8 mouse cellular contexts compared by ENCODE assay signal in genomic region chr9:88361211-88361909, GRCm38 (mm10). TPM values are rescaled to one million over a fixed set of nuclear protein-coding genes. Genes with fewer than 3 reads are reported as not detected.
DNase-seq lines count a peak whose midpoint lies in the region; ATAC-seq and TF ChIP-seq lines count a peak whose summit lies in the region.
"Had no signal": no experiment of that assay in that cellular context is flagged by ENCODE, and none has a peak within 500 bp of the region (broad histone marks: within the 10 kb centered on the region; RNA-seq: fewer than 3 reads in every experiment).

No protein-coding gene starts in this region.

- WGBS in liver, adult 2 months = 69% methylated on average over 14 of the region's 14 CpGs
- WGBS in embryonic facial prominence, embryonic 15.5 days = 77% methylated on average over 14 of the region's 14 CpGs
- WGBS in midbrain, embryonic 14.5 days = 83% methylated on average over 14 of the region's 14 CpGs

- no peak overlapping the region for H3K9ac ChIP-seq in liver, adult 2 months (ENCODE audit: low read depth, low read length)
- no peak overlapping the region for H3K9ac ChIP-seq in embryonic facial prominence, embryonic 15.5 days
- H3K9ac ChIP-seq in midbrain, embryonic 14.5 days (replicated peaks; ENCODE audit: low read length) = no peak overlapping the region
- H3K9ac ChIP-seq: neural tube, embryonic 12.5 days had no signal

- H3K79me2 ChIP-seq in liver, adult 2 months (ENCODE audit: control insufficient read depth, insufficient read depth, low read length) = no peaks in the 10 kb centered on the region

- H3K27ac ChIP-seq in liver, adult 2 months (replicated peaks; ENCODE audit: insufficient read depth, low read depth, low read length) = peak overlapping the region; percentile 84
- peak overlapping the region; percentile 63 for H3K27ac ChIP-seq in embryonic facial prominence, embryonic 15.5 days (replicated peaks)
- no peak overlapping the region for H3K27ac ChIP-seq in midbrain, embryonic 14.5 days (replicated peaks; ENCODE audit: low read depth, low read length)
- H3K27ac ChIP-seq: neural tube, embryonic 12.5 days had no signal

- TF ChIP-seq CTCF in liver, adult 2 months (IDR thresholded peaks at IDR 0.05; ENCODE audit: low read depth, low read length) = no peak

- no peak for TF ChIP-seq POLR2A in liver, adult 2 months (IDR thresholded peaks at IDR 0.05; ENCODE audit: extremely low read depth, insufficient read depth, low read length)

- no peaks in the 10 kb centered on the region for H3K27me3 ChIP-seq in liver, adult 2 months (ENCODE audit: control insufficient read depth, insufficient read depth, low read length)
- H3K27me3 ChIP-seq in embryonic facial prominence, embryonic 15.5 days = no peaks in the 10 kb centered on the region
- no peaks in the 10 kb centered on the region for H3K27me3 ChIP-seq in midbrain, embryonic 14.5 days (ENCODE audit: control insufficient read depth, insufficient read depth, low read length)
- H3K27me3 ChIP-seq: neural tube, embryonic 12.5 days had no signal

- H3K4me1 ChIP-seq in liver, adult 2 months (ENCODE audit: control insufficient read depth, insufficient read depth, low read length) = peaks cover 5% of the 10 kb centered on the region
- 0 out of 2 replicates have a peak, but pooled peaks cover 9% of the 10 kb centered on the region for H3K4me1 ChIP-seq in embryonic facial prominence, embryonic 15.5 days
- H3K4me1 ChIP-seq in midbrain, embryonic 14.5 days (ENCODE audit: control insufficient read depth, insufficient read depth, low read length) = no peaks in the 10 kb centered on the region
- H3K4me1 ChIP-seq: neural tube, embryonic 12.5 days had no signal

- DNase-seq in liver, adult 2 months (ENCODE audit: extremely low read depth, low read depth, low spot score) = peak; percentile 61
- no peak for DNase-seq in liver
- peak; percentile 64 for DNase-seq in kidney, adult 9 months
- DNase-seq in lung, postnatal 36 days = peak; percentile 63
- no peak for DNase-seq in midbrain, embryonic 14.5 days
- no peak for DNase-seq in gastrocnemius, postnatal 4 days (ENCODE audit: low spot score in 2 of 2)

- no peak for ATAC-seq in embryonic facial prominence, embryonic 15.5 days (ENCODE audit: insufficient number of reproducible peaks, low FRiP score, low TSS enrichment, low read depth)
- ATAC-seq in midbrain, embryonic 14.5 days (ENCODE audit: low FRiP score, low TSS enrichment) = no peak

- no peak overlapping the region for H3K4me3 ChIP-seq in liver, adult 2 months (ENCODE audit: insufficient read depth, low read depth, low read length)
- no peak overlapping the region for H3K4me3 ChIP-seq in embryonic facial prominence, embryonic 15.5 days (replicated peaks)
- H3K4me3 ChIP-seq in midbrain, embryonic 14.5 days (replicated peaks; ENCODE audit: low read depth, low read length) = no peak overlapping the region
- H3K4me3 ChIP-seq: neural tube, embryonic 12.5 days had no signal

- H3K36me3 ChIP-seq in liver, adult 2 months (ENCODE audit: control insufficient read depth, insufficient read depth, low read length) = no peaks in the 10 kb centered on the region
- no peaks in the 10 kb centered on the region for H3K36me3 ChIP-seq in embryonic facial prominence, embryonic 15.5 days
- H3K36me3 ChIP-seq in midbrain, embryonic 14.5 days (ENCODE audit: control insufficient read depth, insufficient read depth, low read length) = no peaks in the 10 kb centered on the region
- H3K36me3 ChIP-seq: neural tube, embryonic 12.5 days had no signal

- H3K4me2 ChIP-seq in embryonic facial prominence, embryonic 15.5 days (replicated peaks) = no peak overlapping the region
- H3K4me2 ChIP-seq in midbrain, embryonic 14.5 days (ENCODE audit: low read length) = no peak overlapping the region
- H3K4me2 ChIP-seq: neural tube, embryonic 12.5 days had no signal

- no peaks in the 10 kb centered on the region for H3K9me3 ChIP-seq in embryonic facial prominence, embryonic 15.5 days (replicated peaks)
- no peaks in the 10 kb centered on the region for H3K9me3 ChIP-seq in midbrain, embryonic 14.5 days (ENCODE audit: control insufficient read depth, low read length)
- H3K9me3 ChIP-seq: neural tube, embryonic 12.5 days had no signal

RNA-seq across cellular contexts. Expression of gene Nt5e, which starts 34.4 kb away (rescaled TPM):
- 41.8 and 42.0 TPM in 2 replicates for total RNA-seq in liver, adult 2 months (2014; rRNA removed)
- polyA plus RNA-seq in liver, adult 2 months (2012; rRNA removed) = 24.1 and 25.1 TPM in 2 replicates
- 18.9 and 20.6 TPM in 2 replicates for polyA plus RNA-seq in embryonic facial prominence, embryonic 15.5 days (2015; fragmentation: Nextera tagmentation; extraction: Ambion mirVana)
- polyA plus RNA-seq in midbrain, embryonic 14.5 days (2014; fragmentation: Nextera tagmentation; extraction: Ambion mirVana) = 0.36 and 0.61 TPM in 2 replicates
- 10 to 100 TPM; 10.3 to 10.5 TPM for total RNA-seq in gastrocnemius, postnatal 4 days (2021)

Comparison
In these comparisons a context has a peak if more than half of its experiments do, and no peak if none do; other contexts are left out.
1. DNase-seq: peak in liver, adult 2 months (single experiment), kidney, adult 9 months (single experiment) and lung, postnatal 36 days (single experiment); none in liver (single experiment), midbrain, embryonic 14.5 days (single experiment) and gastrocnemius, postnatal 4 days (0 of 2).
2. RNA of gene Nt5e, which starts 34.4 kb away (polyA plus RNA-seq): 24.1 to 25.1 TPM in liver, adult 2 months and 18.9 to 20.6 TPM in embryonic facial prominence, embryonic 15.5 days; 0.36 to 0.61 TPM in midbrain, embryonic 14.5 days; every median in the first group is over 10 times any median in the second.